Mouse (Mus musculus) hindbrain, embryonic 11.5 days (tissue): ENCODE results near the gene Olfr893. TPM values are rescaled to one million over a fixed set of nuclear protein-coding genes. Genes with fewer than 3 reads are reported as not detected.
"Not testable (repeated sequence)": the region's sequence is repeated elsewhere in the genome, so short reads cannot be mapped to it uniquely, and the experiment has no call there.

Source experiments
- ATAC-seq: fragments of 200-750 bp; cut with Nextera tagmentation; 2 replicates; pipeline ENCODE4 v1.8.0; 2017; ENCODE audit warnings: mild to moderate bottlenecking, moderate TSS enrichment, moderate library complexity; ENCODE audit not compliant: low FRiP score
- DNase-seq: peaks from one replicate; pipeline ENCODE4 v3.0.0-alpha.2; 2015; ENCODE audit warnings: low spot score
- H3K27ac ChIP-seq: fragments of 300-500 bp; sonication (generic); 2 replicates; pipeline ENCODE4 v1.5.1; 2014; ENCODE audit warnings: mild to moderate bottlenecking, low read depth, low read length
- H3K27me3 ChIP-seq: fragments of 300-500 bp; sonication (generic); 2 replicates; pipeline ENCODE4 v1.6.1; 2014; ENCODE audit warnings: mild to moderate bottlenecking, low read length, moderate library complexity, mixed read lengths; ENCODE audit not compliant: control insufficient read depth, insufficient read depth
- H3K36me3 ChIP-seq: fragments of 300-500 bp; sonication (generic); 2 replicates; pipeline ENCODE4 v1.6.1; 2014; ENCODE audit warnings: mild to moderate bottlenecking, low read length, moderate library complexity, mixed read lengths; ENCODE audit not compliant: control insufficient read depth, insufficient read depth
- H3K4me1 ChIP-seq: fragments of 300-500 bp; sonication (generic); replicated peaks from 2 replicates; pipeline ENCODE4 v1.6.1; 2014; ENCODE audit warnings: low read length, mixed read lengths; ENCODE audit not compliant: control insufficient read depth, insufficient read depth
- H3K4me2 ChIP-seq: fragments of 300-500 bp; sonication (generic); replicated peaks from 2 replicates; pipeline ENCODE4 v1.6.1; 2014; ENCODE audit warnings: mild to moderate bottlenecking, low read depth, low read length
- H3K4me3 ChIP-seq: fragments of 300-500 bp; sonication (generic); 2 replicates; pipeline ENCODE4 v1.5.1; 2014; ENCODE audit warnings: low read depth, low read length
- H3K9ac ChIP-seq: fragments of 300-500 bp; sonication (generic); 2 replicates; pipeline ENCODE4 v1.6.1; 2014; ENCODE audit warnings: low read depth, low read length
- H3K9me3 ChIP-seq: fragments of 300-500 bp; sonication (generic); 2 replicates; pipeline ENCODE4 v1.6.1; 2016; ENCODE audit warnings: low read length; ENCODE audit not compliant: control insufficient read depth
- WGBS: fragments of 180-500 bp; shearing (Covaris S2); extraction: QIAGEN DNeasy Blood & Tissue Kit; methylation state at CpG from one replicate; pipeline ENCODE4 v1.1.7; 2014; 5-methylcytosine and 5-hydroxymethylcytosine counted together
- polyA plus RNA-seq: library from polyadenylated mRNA; unstranded; fragments of >200 nt; fragmentation: Nextera tagmentation; extraction: Ambion mirVana; gene quantifications from 2 replicates; pipeline ENCODE4 v1.2.1, GENCODE M21; 2014

Gene Olfr893
- not detected in 2 replicates for polyA plus RNA-seq

DNA sequence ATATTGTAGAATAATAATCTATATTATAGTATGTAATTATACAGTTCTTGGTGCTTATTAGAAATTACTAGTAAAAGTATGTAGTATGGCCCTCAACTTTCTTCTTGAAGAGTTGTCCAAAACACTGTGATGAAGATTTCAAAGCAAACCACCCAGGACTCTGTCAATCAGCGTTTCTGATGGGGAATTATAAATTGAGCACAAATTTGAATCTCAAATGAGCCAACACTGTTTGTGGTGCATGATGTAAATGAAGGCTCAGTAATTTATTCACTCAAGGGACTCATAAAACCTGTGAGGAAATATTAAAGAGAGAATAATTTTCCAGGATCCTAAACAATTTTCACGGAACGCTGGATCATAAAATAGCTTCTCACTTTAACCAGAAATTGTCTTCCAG lies at the start of gene Olfr893:
Gene Olfr893, plus strand, starts transcription at position 301 of the 400 bp plus-strand sequence.
- Histone ChIP-seq H3K4me1 (no peaks in the 10 kb centered on the region), H3K9ac (no peak within 1 kb of the TSS), H3K27ac (no peak within 1 kb of the TSS), H3K27me3 (no peaks in the 10 kb centered on the region), H3K36me3 (no peaks in the 10 kb centered on the region), H3K9me3 (no peaks in the 10 kb centered on the region), H3K4me3 (no peak within 1 kb of the TSS), H3K4me2 (no peak within 1 kb of the TSS)
- ATAC-seq (no peak), DNase-seq (no peak)
- WGBS = 85% methylated on average over 3 of the region's 3 CpGs

DNA sequence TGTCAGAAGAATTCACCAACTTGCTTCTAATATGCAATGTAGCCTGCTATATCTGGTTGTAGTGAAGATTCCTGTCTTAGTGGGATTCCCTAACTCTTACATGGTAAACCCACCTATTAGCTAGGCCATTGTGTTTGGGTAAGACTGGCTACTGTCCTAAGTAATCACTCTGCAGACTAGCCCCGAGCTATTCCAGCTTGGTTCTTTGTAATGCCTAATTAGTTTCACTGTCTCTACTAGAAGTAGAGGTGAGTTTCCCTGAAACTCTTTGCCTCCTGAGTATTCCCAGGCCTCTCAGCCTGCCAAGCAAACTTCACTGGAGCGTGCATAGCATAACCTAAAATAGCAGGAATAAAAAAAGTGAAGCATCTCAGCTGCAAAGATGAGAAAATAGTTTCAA lies 39.8 kb upstream of the Olfr893 start:
- not testable (repeated sequence) for H3K9ac ChIP-seq, H3K36me3 ChIP-seq, H3K9me3 ChIP-seq, H3K27ac ChIP-seq, DNase-seq, H3K4me3 ChIP-seq, H3K4me2 ChIP-seq, H3K27me3 ChIP-seq, ATAC-seq, H3K4me1 ChIP-seq
- WGBS = 48% methylated on average over 2 of the region's 2 CpGs

DNA sequence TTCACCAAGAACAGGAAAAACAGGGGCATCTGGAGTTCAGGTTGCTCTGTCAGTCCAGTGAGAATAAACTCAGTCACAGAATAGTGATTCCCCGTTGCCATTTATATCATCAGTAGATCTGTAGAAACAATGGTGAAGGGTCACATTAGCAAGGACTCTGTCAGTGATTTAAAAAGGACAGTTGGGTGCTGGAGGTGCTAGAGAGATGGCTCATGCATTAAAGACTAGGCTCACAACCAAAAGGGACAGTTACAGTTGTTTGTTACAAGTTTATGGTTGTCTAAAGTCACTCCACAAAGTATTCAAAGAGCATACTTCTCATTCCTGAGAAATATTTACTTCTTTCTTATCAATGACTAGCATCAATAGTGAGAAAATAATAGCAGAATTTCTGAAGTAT lies 27.4 kb upstream of the Olfr893 start, which contains the start of gene Olfr891:
Gene Olfr891, minus strand, starts transcription at position 101 of the 400 bp plus-strand sequence.
- no peak for DNase-seq
- Histone ChIP-seq H3K27ac (no peak within 1 kb of the TSS), H3K27me3 (no peaks in the 10 kb centered on the region), H3K9ac (no peak within 1 kb of the TSS), H3K36me3 (no peaks in the 10 kb centered on the region), H3K4me3 (no peak within 1 kb of the TSS), H3K4me1 (no peaks in the 10 kb centered on the region), H3K4me2 (no peak within 1 kb of the TSS), H3K9me3 (no peaks in the 10 kb centered on the region)
- ATAC-seq = no peak
- 91% methylated on average over 1 of the region's 1 CpGs for WGBS

DNA sequence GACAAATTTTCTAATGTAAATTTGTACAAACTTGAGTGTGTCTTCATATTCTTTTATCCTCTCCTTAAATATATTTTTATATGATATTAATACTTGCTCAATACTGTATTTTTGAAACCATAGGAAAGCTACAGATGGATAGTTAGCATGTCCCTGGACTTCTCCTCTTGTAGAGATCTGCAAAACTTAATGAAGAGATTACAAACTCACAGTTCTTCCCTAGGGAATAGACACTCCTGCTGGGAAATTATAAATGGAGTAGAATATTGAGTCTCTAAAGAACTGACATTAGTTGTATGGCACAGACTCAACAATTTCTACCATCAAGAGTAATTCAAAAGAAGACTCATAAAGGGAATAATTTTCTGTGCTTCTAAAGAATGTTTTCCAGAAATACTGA lies 9.6 kb downstream of the Olfr893 start, which contains the start of gene Olfr894:
Gene Olfr894, plus strand, starts transcription at position 301 of the 400 bp plus-strand sequence.
- no peak within 1 kb of the TSS for H3K4me2 ChIP-seq
- H3K9me3 ChIP-seq = no peaks in the 10 kb centered on the region
- H3K9ac ChIP-seq = no peak within 1 kb of the TSS
- no peak within 1 kb of the TSS for H3K27ac ChIP-seq
- no peaks in the 10 kb centered on the region for H3K36me3 ChIP-seq
- H3K4me3 ChIP-seq = no peak within 1 kb of the TSS
- DNase-seq (no peak), ATAC-seq (no peak)
- no peaks in the 10 kb centered on the region for H3K27me3 ChIP-seq
- no peaks in the 10 kb centered on the region for H3K4me1 ChIP-seq

DNA sequence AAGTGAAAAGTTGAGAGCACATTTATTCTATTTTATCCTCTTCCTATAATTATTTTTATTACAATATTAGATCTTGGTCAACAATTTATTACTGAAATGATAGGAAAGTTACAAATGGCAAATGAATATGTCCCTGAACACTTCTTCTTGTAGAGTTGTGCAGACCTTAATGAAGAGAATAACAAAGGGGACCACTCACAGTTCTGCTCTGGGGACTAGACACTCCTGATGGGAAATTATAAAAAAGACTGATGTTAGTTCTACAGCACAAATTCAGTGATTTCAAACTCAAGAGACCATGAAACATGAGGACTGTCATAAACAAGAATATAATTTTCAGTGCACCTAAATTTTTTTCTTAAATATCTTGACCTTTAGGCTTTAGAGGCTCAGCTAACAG lies 44.3 kb downstream of the Olfr893 start, which contains the start of gene Olfr143:
Gene Olfr143, plus strand, starts transcription at position 301 of the 400 bp plus-strand sequence.
- Histone ChIP-seq H3K4me3 (no peak within 1 kb of the TSS), H3K9ac (no peak within 1 kb of the TSS), H3K27me3 (no peaks in the 10 kb centered on the region), H3K4me2 (no peak within 1 kb of the TSS), H3K9me3 (no peaks in the 10 kb centered on the region), H3K27ac (no peak within 1 kb of the TSS), H3K36me3 (no peaks in the 10 kb centered on the region), H3K4me1 (no peaks in the 10 kb centered on the region)
- ATAC-seq (no peak), DNase-seq (no peak)

Other genes with a start within 250 kb of the Olfr893 start
- gene Olfr881, start 216.5 kb upstream of the Olfr893 start, polyA plus RNA-seq = not detected in 2 replicates
- not detected in 2 replicates for gene Olfr883, start 182.6 kb upstream of the Olfr893 start, polyA plus RNA-seq
- not detected in 2 replicates for gene Olfr884, start 161.8 kb upstream of the Olfr893 start, polyA plus RNA-seq
- not detected in 2 replicates for gene Olfr885, start 147.0 kb upstream of the Olfr893 start, polyA plus RNA-seq
- gene Olfr887, start 124.3 kb upstream of the Olfr893 start, polyA plus RNA-seq = not detected in 2 replicates
- not detected in 2 replicates for gene Olfr888, start 100.2 kb upstream of the Olfr893 start, polyA plus RNA-seq
- 0.06 and 0.14 TPM in 2 replicates for gene Olfr889, start 93.2 kb upstream of the Olfr893 start, polyA plus RNA-seq
- not detected in 2 replicates for gene Olfr890, start 65.8 kb upstream of the Olfr893 start, polyA plus RNA-seq
- not detected in 2 replicates for gene Olfr891, start 27.5 kb upstream of the Olfr893 start, polyA plus RNA-seq
- gene Olfr894, start 9.7 kb downstream of the Olfr893 start, polyA plus RNA-seq = not detected in 2 replicates
- not detected in 2 replicates for gene Olfr143, start 44.4 kb downstream of the Olfr893 start, polyA plus RNA-seq
- gene Olfr895, start 59.5 kb downstream of the Olfr893 start, polyA plus RNA-seq = not detected in 2 replicates
- gene Olfr896-ps1, start 82.7 kb downstream of the Olfr893 start, polyA plus RNA-seq = not detected in 2 replicates
- gene Olfr25, start 120.7 kb downstream of the Olfr893 start, polyA plus RNA-seq = not detected in 2 replicates
- not detected in 2 replicates for gene Olfr898, start 140.0 kb downstream of the Olfr893 start, polyA plus RNA-seq
- not detected in 2 replicates for gene Olfr250, start 158.5 kb downstream of the Olfr893 start, polyA plus RNA-seq
- gene Olfr251, start 168.7 kb downstream of the Olfr893 start, polyA plus RNA-seq = not detected in 2 replicates
- gene Olfr147, start 193.3 kb downstream of the Olfr893 start, polyA plus RNA-seq = not detected in 2 replicates
- gene Olfr901, start 221.1 kb downstream of the Olfr893 start, polyA plus RNA-seq = not detected in 2 replicates
- gene Olfr902, start 239.3 kb downstream of the Olfr893 start, polyA plus RNA-seq = not detected in 2 replicates